Mouse (Mus musculus): ENCODE results near the gene Zbtb3. TPM values are rescaled to one million over a fixed set of nuclear protein-coding genes. Genes with fewer than 3 reads are reported as not detected.

The Zbtb3 gene
- polyA plus RNA-seq, 1 experiment from 2014 or later: 2.0 TPM

DNA sequence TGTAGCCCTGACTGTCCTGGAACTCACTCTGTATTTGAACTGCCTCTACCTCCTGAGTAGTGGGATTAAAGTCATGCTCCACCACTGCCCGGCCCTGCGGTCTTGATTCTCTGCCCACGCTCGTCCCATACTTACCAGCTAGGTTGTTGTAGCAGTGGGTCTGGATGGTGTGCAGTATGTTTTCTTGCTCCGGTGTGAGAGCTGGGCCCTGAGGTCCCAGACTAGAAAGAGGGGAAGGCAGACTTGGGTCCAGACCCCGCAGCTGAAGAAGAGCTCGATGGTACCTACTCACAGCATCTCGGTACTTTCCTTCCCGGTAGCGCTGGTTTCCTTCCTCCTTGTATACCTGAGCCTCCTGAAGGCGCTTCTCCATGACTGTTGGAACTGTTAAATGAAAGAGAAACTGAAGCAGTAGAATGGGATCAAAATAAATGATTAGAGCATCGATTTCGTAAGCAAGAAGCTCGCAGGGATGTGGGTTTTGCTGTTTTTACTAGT is 16.0 kb downstream of the Zbtb3 start:
- Histone ChIP-seq H3K27me3 (replicated peaks; ENCODE audit: control insufficient read depth, insufficient read depth, low read length) (no peaks in the 10 kb centered on the region), H3K27ac (ENCODE audit: low read depth, low read length) (peak overlapping the region; percentile 86), H3K9ac (ENCODE audit: low read depth, low read length) (peak overlapping the region; percentile 52), H3K4me3 (ENCODE audit: low read depth, low read length) (peak overlapping the region; percentile 97), H3K9me3 (ENCODE audit: control insufficient read depth) (no peaks in the 10 kb centered on the region), H3K36me3 (ENCODE audit: control insufficient read depth, insufficient read depth) (peaks cover 14% of the 10 kb centered on the region), H3K4me2 (replicated peaks; ENCODE audit: low read depth) (peak overlapping the region; percentile 80), H3K4me1 (replicated peaks; ENCODE audit: control insufficient read depth, insufficient read depth, low read length) (peaks cover 5% of the 10 kb centered on the region; the same call in 1 of the 2 replicates)
- WGBS: 14% methylated on average over 14 of the region's 14 CpGs
- ATAC-seq: no peak
- TF ChIP-seq CTCF (IDR thresholded peaks at IDR 0.05; ENCODE audit: low read depth): no peak

DNA sequence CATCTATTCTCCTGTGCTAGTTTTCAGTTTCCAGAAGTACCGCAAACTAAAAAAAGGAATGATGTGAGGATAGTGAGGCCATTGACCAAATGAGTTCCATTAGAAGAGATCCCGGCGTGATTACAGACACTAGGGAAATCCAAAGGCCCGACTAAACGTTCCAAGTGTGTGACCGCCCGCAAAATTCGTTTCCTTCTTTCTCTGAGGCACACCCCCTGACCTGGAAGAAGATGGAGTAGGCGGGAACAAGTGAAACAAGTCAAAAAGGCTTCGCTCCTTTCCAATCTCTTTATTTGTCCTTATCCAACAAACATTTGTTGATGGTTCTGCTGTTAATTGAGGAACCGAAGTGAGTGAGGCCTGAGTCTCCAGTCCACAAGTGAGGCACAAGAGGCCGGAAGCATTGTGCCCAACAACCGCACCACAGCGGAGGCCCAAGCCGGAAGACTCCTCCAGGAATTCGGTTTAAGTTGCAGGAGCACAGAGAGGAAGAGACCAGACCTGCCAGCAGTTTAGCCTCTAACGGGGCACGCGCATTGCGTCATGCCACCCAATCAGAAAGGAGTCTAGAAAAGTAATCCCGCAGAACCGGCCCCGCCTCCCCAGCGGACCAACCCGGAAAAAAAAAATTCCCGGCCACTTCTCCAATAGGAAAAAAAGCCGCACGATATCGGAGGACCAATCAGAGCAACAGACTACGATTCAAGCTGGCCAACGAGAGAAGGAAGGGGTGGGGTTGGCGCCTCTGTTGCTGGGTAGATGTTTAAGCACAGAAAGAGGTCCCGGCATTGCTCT is 16.6 kb downstream of the Zbtb3 start, which contains the start of gene Ttc9c:
TSS of gene Ttc9c (minus strand) at position 533 of the 795 bp plus-strand sequence.
- Histone ChIP-seq H3K9me3 (ENCODE audit: control insufficient read depth) (no peaks in the 10 kb centered on the region), H3K27ac (ENCODE audit: low read depth, low read length) (peak within 1 kb of the TSS; percentile 95), H3K4me2 (replicated peaks; ENCODE audit: low read depth) (peak within 1 kb of the TSS; percentile 80), H3K4me1 (replicated peaks; ENCODE audit: control insufficient read depth, insufficient read depth, low read length) (peaks cover 5% of the 10 kb centered on the region; the same call in 1 of the 2 replicates), H3K36me3 (ENCODE audit: control insufficient read depth, insufficient read depth) (peaks cover 14% of the 10 kb centered on the region), H3K4me3 (ENCODE audit: low read depth, low read length) (peak within 1 kb of the TSS; percentile 97), H3K9ac (ENCODE audit: low read depth, low read length) (peak within 1 kb of the TSS; percentile 97), H3K27me3 (replicated peaks; ENCODE audit: control insufficient read depth, insufficient read depth, low read length) (no peaks in the 10 kb centered on the region)
- WGBS: under 1% methylated on average over 33 of the region's 33 CpGs
- peak; percentile 92 for ATAC-seq
- no peak for TF ChIP-seq CTCF (IDR thresholded peaks at IDR 0.05; ENCODE audit: low read depth)

DNA sequence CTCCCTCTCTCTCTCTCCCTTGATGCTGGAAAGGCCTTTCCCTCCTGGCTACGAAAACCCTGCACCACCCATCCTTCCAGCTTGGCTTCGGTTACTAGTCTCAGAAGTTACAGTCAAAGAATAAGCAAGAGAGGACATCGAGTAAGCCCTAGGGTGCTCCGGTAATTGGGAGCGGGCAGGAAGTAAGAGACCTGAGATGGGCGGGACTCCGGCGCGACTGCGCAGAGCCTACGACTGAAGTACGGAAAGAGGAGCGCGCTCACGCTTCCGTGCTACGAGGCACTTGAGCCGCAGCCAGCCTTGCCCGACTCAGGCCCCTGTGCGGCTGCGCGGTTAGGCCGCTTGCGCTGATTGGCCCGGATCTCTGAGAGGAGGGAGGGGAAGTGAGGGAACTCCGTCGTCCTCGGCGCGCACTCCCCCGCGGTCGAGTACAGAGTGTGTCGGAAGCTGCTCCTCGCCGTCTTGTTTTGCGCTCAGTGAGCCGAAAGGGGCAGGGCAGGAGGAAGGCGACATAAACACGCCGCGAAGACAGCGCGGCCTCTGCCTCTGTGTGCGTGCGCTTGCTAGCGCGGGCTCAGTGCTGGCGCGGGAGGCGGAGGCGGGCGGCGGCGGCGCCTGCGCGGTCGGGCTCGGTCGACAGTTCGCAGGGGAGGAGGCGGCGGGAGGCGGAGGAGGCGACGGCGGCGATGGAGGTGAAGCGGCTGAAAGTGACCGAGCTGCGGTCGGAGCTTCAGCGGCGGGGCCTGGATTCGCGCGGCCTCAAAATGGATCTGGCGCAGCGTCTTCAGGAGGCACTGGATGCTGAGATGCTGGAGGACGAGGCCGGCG is 17.5 kb downstream of the Zbtb3 start, which contains the start of gene Hnrnpul2:
TSS of gene Hnrnpul2 (plus strand) at position 415 of the 828 bp plus-strand sequence.
- under 1% methylated on average over 80 of the region's 83 CpGs for WGBS
- ATAC-seq: peak; percentile 95
- Histone ChIP-seq H3K9ac (ENCODE audit: low read depth, low read length) (peak within 1 kb of the TSS; percentile 97), H3K9me3 (ENCODE audit: control insufficient read depth) (no peaks in the 10 kb centered on the region), H3K4me3 (ENCODE audit: low read depth, low read length) (peak within 1 kb of the TSS; percentile 97), H3K27me3 (replicated peaks; ENCODE audit: control insufficient read depth, insufficient read depth, low read length) (no peaks in the 10 kb centered on the region), H3K4me2 (replicated peaks; ENCODE audit: low read depth) (peak within 1 kb of the TSS; percentile 80), H3K4me1 (replicated peaks; ENCODE audit: control insufficient read depth, insufficient read depth, low read length) (peaks cover 5% of the 10 kb centered on the region; the same call in 1 of the 2 replicates), H3K36me3 (ENCODE audit: control insufficient read depth, insufficient read depth) (peaks cover 19% of the 10 kb centered on the region), H3K27ac (ENCODE audit: low read depth, low read length) (peak within 1 kb of the TSS; percentile 95)
- no peak for TF ChIP-seq CTCF (IDR thresholded peaks at IDR 0.05; ENCODE audit: low read depth)

DNA sequence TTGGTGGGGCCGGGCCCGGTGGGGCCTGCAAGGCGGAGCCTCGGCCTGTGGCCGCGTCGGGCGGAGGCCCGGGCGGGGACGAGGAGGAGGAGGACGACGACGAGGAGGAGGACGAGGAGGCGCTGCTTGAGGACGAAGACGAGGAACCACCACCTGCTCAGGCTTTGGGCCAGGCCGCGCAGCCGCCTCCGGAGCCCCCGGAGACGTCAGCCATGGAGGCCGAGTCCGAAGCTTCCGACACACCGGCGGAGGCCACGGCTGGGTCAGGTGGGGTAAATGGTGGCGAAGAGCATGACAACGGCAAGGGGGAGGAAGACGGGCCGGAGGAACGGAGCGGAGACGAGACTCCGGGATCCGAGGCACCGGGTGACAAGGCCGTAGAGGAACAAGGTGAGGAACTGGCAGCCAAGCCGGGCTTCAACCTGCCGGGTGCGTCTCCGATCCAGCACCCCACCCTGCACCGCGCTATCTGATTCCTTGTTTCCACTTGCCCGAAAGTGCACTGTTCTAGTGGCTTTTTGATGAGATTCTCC is 18.1 kb downstream of the Zbtb3 start:
- peaks cover 5% of the 10 kb centered on the region; the same call in 1 of the 2 replicates for H3K4me1 ChIP-seq (replicated peaks; ENCODE audit: control insufficient read depth, insufficient read depth, low read length)
- H3K4me3 ChIP-seq (ENCODE audit: low read depth, low read length): peak overlapping the region; percentile 97
- H3K9me3 ChIP-seq (ENCODE audit: control insufficient read depth): no peaks in the 10 kb centered on the region
- peak overlapping the region; percentile 95 for H3K27ac ChIP-seq (ENCODE audit: low read depth, low read length)
- peak; percentile 7 for ATAC-seq
- under 1% methylated on average over 48 of the region's 48 CpGs for WGBS
- peaks cover 25% of the 10 kb centered on the region for H3K36me3 ChIP-seq (ENCODE audit: control insufficient read depth, insufficient read depth)
- TF ChIP-seq CTCF (IDR thresholded peaks at IDR 0.05; ENCODE audit: low read depth): no peak
- H3K9ac ChIP-seq (ENCODE audit: low read depth, low read length): peak overlapping the region; percentile 97
- peak overlapping the region; percentile 80 for H3K4me2 ChIP-seq (replicated peaks; ENCODE audit: low read depth)
- H3K27me3 ChIP-seq (replicated peaks; ENCODE audit: control insufficient read depth, insufficient read depth, low read length): no peaks in the 10 kb centered on the region

DNA sequence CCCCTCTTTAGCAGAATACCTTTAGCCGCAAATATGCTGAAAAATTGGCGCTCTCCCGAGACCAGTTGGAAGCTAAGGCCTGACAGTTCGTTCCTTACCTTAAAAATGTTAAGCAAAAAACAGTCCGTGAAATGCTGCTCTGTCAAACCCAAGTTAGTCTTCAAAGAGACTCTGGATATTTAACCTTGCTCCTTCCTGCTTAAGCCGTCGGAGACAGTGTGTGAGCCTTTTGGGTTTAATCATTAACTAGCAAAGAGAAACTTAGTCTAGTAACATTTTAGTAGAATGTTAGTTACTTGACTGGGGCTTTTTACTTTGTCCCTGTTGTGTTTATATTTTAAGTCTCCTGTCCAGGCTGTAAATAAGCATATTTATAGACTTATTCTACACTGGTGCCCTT is 18.8 kb downstream of the Zbtb3 start:
- peak overlapping the region; percentile 97 for H3K9ac ChIP-seq (ENCODE audit: low read depth, low read length)
- H3K4me3 ChIP-seq (ENCODE audit: low read depth, low read length): peak overlapping the region; percentile 97
- H3K36me3 ChIP-seq (ENCODE audit: control insufficient read depth, insufficient read depth): peaks cover 30% of the 10 kb centered on the region
- H3K27me3 ChIP-seq (replicated peaks; ENCODE audit: control insufficient read depth, insufficient read depth, low read length): no peaks in the 10 kb centered on the region
- WGBS: under 1% methylated on average over 7 of the region's 7 CpGs
- no peak for TF ChIP-seq CTCF (IDR thresholded peaks at IDR 0.05; ENCODE audit: low read depth)
- peak overlapping the region; percentile 95 for H3K27ac ChIP-seq (ENCODE audit: low read depth, low read length)
- peak overlapping the region; percentile 80 for H3K4me2 ChIP-seq (replicated peaks; ENCODE audit: low read depth)
- H3K4me1 ChIP-seq (replicated peaks; ENCODE audit: control insufficient read depth, insufficient read depth, low read length): peaks cover 5% of the 10 kb centered on the region; the same call in 1 of the 2 replicates
- no peak for ATAC-seq
- H3K9me3 ChIP-seq (ENCODE audit: control insufficient read depth): no peaks in the 10 kb centered on the region
